Mouse (Mus musculus) brain, embryonic 14.5 days (tissue): Measurements from ENCODE around the gene Gm36176. TPM values are rescaled to one million over a fixed set of nuclear protein-coding genes. Genes with fewer than 3 reads are reported as not detected.
A peak's percentile ranks its signal among the peaks of the same experiment; 100 is the strongest.

ENCODE experiments used
- DNase-seq: peaks from one replicate; pipeline ENCODE4 v3.0.0-alpha.2; 2011; ENCODE audit warnings: low read depth
- CTCF ChIP-seq: fragments of 200-500 bp; IDR thresholded peaks from 2 replicates; pipeline ENCODE4 v1.5.1; 2012; ENCODE audit warnings: inconsistent platforms, mild to moderate bottlenecking, moderate library complexity, borderline replicate concordance; ENCODE audit not compliant: insufficient read depth, insufficient read length; ENCODE audit errors: extremely low read depth
- POLR2A ChIP-seq: fragments of 200-500 bp; IDR thresholded peaks from 2 replicates; pipeline ENCODE4 v1.6.1; 2012; ENCODE audit warnings: mild to moderate bottlenecking, inconsistent platforms, borderline replicate concordance; ENCODE audit not compliant: poor library complexity, insufficient read depth, insufficient read length, severe bottlenecking; ENCODE audit errors: extremely low read depth
- polyA plus RNA-seq: library from polyadenylated mRNA; depleted of rRNA; stranded (reverse); fragments of >200 nt; gene quantifications from 2 replicates; pipeline ENCODE4 v1.2.3, GENCODE M21; 2012; rRNA removed

Gm36176 gene
- polyA plus RNA-seq, 1 experiment = not detected

DNA sequence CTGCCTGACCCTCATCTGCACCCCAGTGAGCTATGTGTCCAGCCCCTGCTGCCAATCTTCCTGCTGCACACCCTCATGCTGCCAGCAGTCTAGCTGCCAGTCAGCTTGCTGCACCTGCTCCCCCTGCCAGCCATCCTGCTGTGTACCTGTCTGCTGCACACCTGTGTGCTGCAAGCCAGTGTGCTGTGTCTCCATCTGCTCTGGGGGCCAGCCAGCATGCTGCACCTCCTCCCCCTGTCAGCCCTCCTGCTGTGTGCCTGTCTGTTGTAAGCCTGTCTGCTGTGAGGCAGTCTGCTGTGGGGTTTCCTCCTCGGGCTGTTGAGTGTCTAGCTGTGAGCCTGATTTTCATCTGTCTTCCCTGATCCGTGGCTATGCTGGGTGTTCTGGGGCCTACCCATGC, 358 bp downstream of the Gm36176 start:
- TF ChIP-seq CTCF (no peak), POLR2A (no peak)
- DNase-seq = no peak

DNA sequence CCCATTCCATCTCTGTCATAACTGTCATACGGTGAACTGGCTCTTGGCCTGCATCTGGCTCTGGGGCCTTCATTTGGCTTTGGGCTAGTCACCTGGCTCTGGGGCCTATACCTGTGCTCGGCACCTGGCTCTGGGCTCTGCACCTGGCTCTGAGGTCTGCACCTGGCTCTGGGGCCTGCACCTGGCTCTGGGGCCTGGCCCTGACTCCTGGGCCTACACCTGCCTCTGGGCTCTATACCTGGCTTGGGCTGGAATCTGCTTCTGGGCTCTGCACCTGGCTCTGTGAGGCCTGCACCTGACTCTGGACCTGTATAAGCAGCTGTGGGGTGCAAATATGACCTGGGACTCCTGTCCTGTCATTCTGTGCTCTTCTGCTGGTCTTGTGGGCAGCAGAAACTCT, 935 bp downstream of the Gm36176 start:
- no peak for DNase-seq
- TF ChIP-seq POLR2A = no peak
- TF ChIP-seq CTCF = no peak

- TF ChIP-seq POLR2A = no peak
- no peak for DNase-seq
These were observed 6.0 kb downstream of the Gm36176 start, which contains the start of gene Gm10318 for GRCm38 (mm10) chr10:77852559-77852958. Gene Gm10318 (plus strand): TSS chr10:77852859.

GRCm38 (mm10) chr10:77861675-77862074, 15.1 kb downstream of the Gm36176 start, which contains the start of gene Gm3285:
Gene Gm3285 (plus strand): TSS chr10:77861975.
- DNase-seq = no peak
- TF ChIP-seq POLR2A (no peak), CTCF (no peak)

DNA sequence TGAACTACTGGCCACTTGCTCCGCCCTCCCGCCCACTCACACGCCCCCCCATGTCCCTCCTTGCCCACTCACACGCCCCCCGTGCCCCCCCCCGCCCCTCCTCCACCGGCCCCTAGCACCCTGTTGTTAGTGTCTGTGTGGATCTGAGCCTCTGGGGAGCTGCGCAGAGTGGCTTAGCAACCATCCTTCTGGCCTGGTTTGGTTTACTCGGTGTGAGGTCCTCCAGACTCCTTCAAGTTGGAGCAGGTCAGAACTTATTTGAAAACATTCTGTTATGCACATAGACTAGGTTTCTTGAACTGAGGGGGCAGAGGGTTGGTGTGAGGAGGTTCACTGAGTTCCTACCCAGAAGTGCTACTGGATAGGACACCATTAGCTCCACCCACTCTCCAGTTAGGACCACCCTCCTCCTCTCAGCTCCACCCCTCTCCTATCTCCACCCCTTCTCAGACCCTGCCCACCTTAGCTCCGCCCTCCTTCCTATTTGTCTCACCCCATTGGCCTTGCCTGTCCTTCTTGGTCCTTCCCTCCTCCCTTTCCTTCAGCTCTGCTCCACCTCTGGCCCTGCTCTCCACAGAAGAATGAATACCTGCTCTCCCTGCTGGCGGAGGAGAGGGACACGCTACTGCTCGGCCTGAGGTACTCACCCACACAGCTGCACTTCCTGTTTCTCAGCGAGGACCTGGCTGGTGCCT, 17.6 kb downstream of the Gm36176 start:
- TF ChIP-seq CTCF (no peak), POLR2A (no peak)
- peak; percentile 55 for DNase-seq

DNA sequence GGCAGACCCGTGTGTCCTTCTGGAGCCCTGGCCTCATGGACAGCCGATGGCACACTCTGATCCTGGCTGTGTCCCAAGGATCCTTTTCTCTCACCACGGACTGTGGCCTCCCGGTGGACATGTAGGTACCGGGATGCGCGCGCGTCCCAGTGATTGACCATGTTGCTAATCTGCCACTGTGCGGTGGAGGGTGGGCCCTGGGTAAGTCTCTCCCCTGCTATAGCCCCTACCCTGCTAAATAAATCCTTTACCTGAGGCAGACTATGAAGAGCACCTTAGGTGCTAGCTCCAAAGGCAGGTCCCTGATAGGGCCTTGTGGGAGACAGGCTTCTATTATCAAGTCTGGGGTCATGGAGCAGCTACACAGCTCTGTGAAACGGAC, 18.1 kb downstream of the Gm36176 start:
- no peak for DNase-seq
- TF ChIP-seq CTCF (no peak), POLR2A (no peak)

- TF ChIP-seq POLR2A (no peak), CTCF (no peak)
- DNase-seq = no peak
These were observed 20.9 kb downstream of the Gm36176 start for GRCm38 (mm10) chr10:77867546-77867945.

GRCm38 (mm10) chr10:77869651-77870050, 23.0 kb downstream of the Gm36176 start:
- DNase-seq = no peak
- TF ChIP-seq POLR2A (no peak), CTCF (no peak)

- peak; percentile 48; the same call in 1 of the 2 replicates for TF ChIP-seq CTCF
- TF ChIP-seq POLR2A = no peak
- no peak for DNase-seq
These were observed 32.4 kb downstream of the Gm36176 start for GRCm38 (mm10) chr10:77878985-77879384.

GRCm38 (mm10) chr10:77880305-77880704, 33.7 kb downstream of the Gm36176 start:
- TF ChIP-seq POLR2A (no peak), CTCF (no peak)
- no peak for DNase-seq

DNA sequence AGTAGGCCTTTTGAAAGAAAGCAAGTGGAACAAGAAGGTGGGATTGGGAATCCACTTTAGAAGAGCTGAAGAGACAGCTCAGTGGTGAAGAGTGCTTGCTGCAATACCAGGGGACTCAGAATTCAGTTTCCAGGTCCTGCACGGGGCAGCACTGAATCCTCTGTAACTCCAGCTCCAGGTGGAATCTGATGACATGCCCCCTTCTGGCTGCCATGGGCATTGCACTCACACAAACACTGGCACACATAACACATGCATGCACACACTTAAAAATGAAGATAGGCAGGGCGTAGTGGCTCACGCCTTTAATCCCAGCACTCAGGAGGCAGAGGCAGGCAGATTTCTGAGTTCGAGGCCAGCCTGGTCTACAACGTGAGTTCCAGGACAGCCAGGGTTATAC, 36.0 kb downstream of the Gm36176 start:
- no peak for DNase-seq
- TF ChIP-seq POLR2A = no peak
- peak; percentile 29; the same call in 1 of the 2 replicates for TF ChIP-seq CTCF

DNA sequence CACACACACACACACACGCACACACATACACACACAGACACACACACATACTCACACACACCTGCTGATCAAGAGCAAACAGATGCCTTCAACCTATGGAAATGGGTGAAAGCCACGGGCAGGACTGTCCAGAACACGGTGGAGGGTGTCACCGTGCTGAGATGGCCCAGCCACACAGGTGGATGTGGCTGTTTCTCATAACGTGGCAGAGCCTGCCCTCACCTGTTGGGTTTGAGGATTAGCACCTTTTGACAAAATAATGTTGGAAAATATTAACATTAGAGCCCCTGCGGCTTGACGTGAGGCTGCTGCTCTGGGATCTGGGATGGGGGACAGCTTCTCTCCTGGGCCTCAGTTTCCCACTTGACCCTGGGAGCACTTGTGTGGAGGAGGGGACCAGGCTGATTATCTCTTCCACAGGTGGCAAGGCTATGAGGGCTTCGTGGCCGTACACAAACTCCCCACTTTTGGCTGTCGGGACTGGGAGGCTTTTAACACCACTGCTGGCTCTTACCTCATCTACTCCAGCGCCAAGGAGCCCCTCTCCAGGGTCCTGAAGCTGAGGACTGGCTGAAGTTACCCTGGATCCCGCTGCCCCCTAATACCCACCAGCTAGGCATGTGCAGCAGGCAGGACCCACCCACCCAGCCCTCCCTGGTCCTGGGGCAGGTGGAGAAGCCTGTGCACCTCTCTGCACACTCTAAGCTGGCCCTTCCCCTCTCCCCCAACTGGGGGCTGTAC, 39.6 kb downstream of the Gm36176 start:
- DNase-seq = no peak
- no peak for TF ChIP-seq POLR2A
- peak; percentile 33; the same call in 1 of the 2 replicates for TF ChIP-seq CTCF

DNA sequence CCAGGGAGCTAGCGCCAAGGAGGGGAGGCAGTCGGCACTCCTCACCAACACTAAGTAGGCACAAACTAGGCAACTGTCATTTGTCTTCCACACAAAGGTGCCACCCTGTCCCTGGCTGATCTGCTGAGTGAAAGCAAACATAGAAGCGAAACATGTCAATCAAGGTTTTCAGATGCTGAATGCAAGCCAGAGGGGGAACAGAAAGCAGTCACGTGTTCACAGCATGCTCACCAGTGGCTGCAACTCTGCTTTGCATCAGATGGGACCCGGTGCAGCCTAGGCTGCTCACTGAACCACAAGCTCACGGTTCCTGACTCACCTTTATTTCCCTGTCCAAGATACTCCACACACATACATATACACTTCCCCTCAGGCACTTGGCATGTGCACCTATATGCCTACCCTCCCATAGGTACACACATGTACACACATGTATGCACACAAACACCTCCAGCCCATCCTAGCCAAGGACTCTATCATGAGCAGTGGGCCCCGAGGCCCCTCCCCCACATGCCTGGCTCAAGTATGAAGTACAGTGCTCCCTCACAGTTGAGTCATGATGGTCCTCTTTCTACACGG, 44.5 kb downstream of the Gm36176 start:
- no peak for DNase-seq
- TF ChIP-seq CTCF (no peak), POLR2A (no peak)

GRCm38 (mm10) chr10:77895562-77895961, 49.0 kb downstream of the Gm36176 start:
- peak; percentile 28 for DNase-seq
- TF ChIP-seq POLR2A = no peak
- no peak for TF ChIP-seq CTCF

Other genes starting within 250 kb of the Gm36176 start
- gene Sumo3, start 240.7 kb upstream of the Gm36176 start, polyA plus RNA-seq = 368 and 420 TPM in 2 replicates
- gene Gm49325, start 240.6 kb upstream of the Gm36176 start, polyA plus RNA-seq = not detected in 2 replicates
- gene Ube2g2, start 224.5 kb upstream of the Gm36176 start, polyA plus RNA-seq = 56.9 and 57.7 TPM in 2 replicates
- gene Tspear, start 160.2 kb upstream of the Gm36176 start, polyA plus RNA-seq = 1.5 and 1.6 TPM in 2 replicates
- gene Gm19402, start 156.0 kb upstream of the Gm36176 start, polyA plus RNA-seq = not detected in 2 replicates
- gene Gm9508, start 149.6 kb upstream of the Gm36176 start, polyA plus RNA-seq = not detected in 2 replicates
- gene Gm10272, start 140.2 kb upstream of the Gm36176 start, polyA plus RNA-seq = not detected in 2 replicates
- not detected in 2 replicates for gene Gm10024, start 135.3 kb upstream of the Gm36176 start, polyA plus RNA-seq
- gene Gm10142, start 131.0 kb upstream of the Gm36176 start, polyA plus RNA-seq = not detected in 2 replicates
- not detected in 2 replicates for gene Krtap12-1, start 126.2 kb upstream of the Gm36176 start, polyA plus RNA-seq
- not detected in 2 replicates for gene Gm10100, start 120.3 kb upstream of the Gm36176 start, polyA plus RNA-seq
- gene Gm18596, start 104.2 kb upstream of the Gm36176 start, polyA plus RNA-seq = not detected in 2 replicates
- not detected in 2 replicates for gene Gm9736, start 95.4 kb upstream of the Gm36176 start, polyA plus RNA-seq
- not detected in 2 replicates for gene Gm3233, start 87.1 kb upstream of the Gm36176 start, polyA plus RNA-seq
- gene Gm3238, start 75.5 kb upstream of the Gm36176 start, polyA plus RNA-seq = not detected in 2 replicates
- not detected in 2 replicates for gene Gm7138, start 69.9 kb upstream of the Gm36176 start, polyA plus RNA-seq
- not detected in 2 replicates for gene Gm3250, start 64.3 kb upstream of the Gm36176 start, polyA plus RNA-seq
- gene Gm7137, start 58.6 kb upstream of the Gm36176 start, polyA plus RNA-seq = not detected in 2 replicates
- not detected in 2 replicates for gene Gm9639, start 51.7 kb upstream of the Gm36176 start, polyA plus RNA-seq
- gene Gm19668, start 47.7 kb upstream of the Gm36176 start, polyA plus RNA-seq = not detected in 2 replicates
- not detected in 2 replicates for gene Gm9507, start 35.0 kb upstream of the Gm36176 start, polyA plus RNA-seq
- gene Gm2696, start 32.1 kb upstream of the Gm36176 start, polyA plus RNA-seq = 0.14 TPM in 1 of 2 replicates, not detected in the other
- gene Krtap10-4, start 19.7 kb upstream of the Gm36176 start, polyA plus RNA-seq = not detected in 2 replicates
- not detected in 2 replicates for gene Krtap10-10, start 10.9 kb upstream of the Gm36176 start, polyA plus RNA-seq
- gene Gm10318, start 6.1 kb downstream of the Gm36176 start, polyA plus RNA-seq = 0.10 TPM in 1 of 2 replicates, not detected in the other
- gene Gm3285, start 15.2 kb downstream of the Gm36176 start, polyA plus RNA-seq = not detected in 2 replicates
- gene Lrrc3, start 55.7 kb downstream of the Gm36176 start, polyA plus RNA-seq = 9.5 and 15.3 TPM in 2 replicates
- 6.3 and 6.5 TPM in 2 replicates for gene Trpm2, start 123.8 kb downstream of the Gm36176 start, polyA plus RNA-seq
- 54.5 and 68.2 TPM in 2 replicates for gene 1810043G02Rik, start 131.7 kb downstream of the Gm36176 start, polyA plus RNA-seq
- 146 and 161 TPM in 2 replicates for gene Pfkl, start 163.3 kb downstream of the Gm36176 start, polyA plus RNA-seq
- gene Dnmt3l, start 195.1 kb downstream of the Gm36176 start, polyA plus RNA-seq = not detected in 2 replicates
- gene Aire, start 196.8 kb downstream of the Gm36176 start, polyA plus RNA-seq = 0.55 and 0.74 TPM in 2 replicates
- gene Icosl, start 222.5 kb downstream of the Gm36176 start, polyA plus RNA-seq = 1.2 and 1.3 TPM in 2 replicates